Mouse (Mus musculus): ENCODE results near the gene Tfec. TPM values are rescaled to one million over a fixed set of nuclear protein-coding genes. Genes with fewer than 3 reads are reported as not detected.

Tfec gene
- total RNA-seq (2021): 1 to 10 TPM in 1 of 2 experiments, under 1 TPM in 1; 0.13 to 1.1 TPM
- long read RNA-seq, experiment 1, partial matches to known transcripts: 0 of 1 reads
- long read RNA-seq, experiment 1, other reads (novel, unspliced or antisense): 0 of 1 reads
- long read RNA-seq, experiment 2, partial matches to known transcripts: 0 of 1 reads
- long read RNA-seq, experiment 2, other reads (novel, unspliced or antisense): 1 of 1 reads

GRCm38 (mm10) chr6:16898251-16898862, at the start of gene Tfec:
Gene Tfec, minus strand, starts transcription at chr6:16898441.
- no peak for DNase-seq (ENCODE audit: low spot score in 2 of 2)

GRCm38 (mm10) chr6:16947837-16948236, 49.6 kb upstream of the Tfec start:
- no peak for DNase-seq (ENCODE audit: low spot score in 2 of 2)

- DNase-seq (ENCODE audit: low spot score in 2 of 2): no peak
These were observed 45.3 kb upstream of the Tfec start for GRCm38 (mm10) chr6:16943513-16943912.

GRCm38 (mm10) chr6:16942433-16942832, 44.2 kb upstream of the Tfec start:
- no peak for DNase-seq (ENCODE audit: low spot score in 2 of 2)

GRCm38 (mm10) chr6:16931059-16931458, 32.8 kb upstream of the Tfec start:
- DNase-seq (ENCODE audit: low spot score in 2 of 2): no peak

GRCm38 (mm10) chr6:16920111-16920656, 21.9 kb upstream of the Tfec start:
- DNase-seq (ENCODE audit: low spot score in 2 of 2): no peak

GRCm38 (mm10) chr6:16891819-16892218, 6.4 kb downstream of the Tfec start:
- DNase-seq (ENCODE audit: low spot score in 2 of 2): no peak

- no peak for DNase-seq (ENCODE audit: low spot score in 2 of 2)
These were observed 14.5 kb downstream of the Tfec start for GRCm38 (mm10) chr6:16883537-16884307.

GRCm38 (mm10) chr6:16874021-16874542, 24.2 kb downstream of the Tfec start:
- DNase-seq (ENCODE audit: low spot score in 2 of 2): no peak

- no peak for DNase-seq (ENCODE audit: low spot score in 2 of 2)
These were observed 28.2 kb downstream of the Tfec start for GRCm38 (mm10) chr6:16870067-16870466.

- DNase-seq (ENCODE audit: low spot score in 2 of 2): no peak
These were observed 29.9 kb downstream of the Tfec start for GRCm38 (mm10) chr6:16868314-16868713.

- DNase-seq (ENCODE audit: low spot score in 2 of 2): no peak
These were observed 35.3 kb downstream of the Tfec start for GRCm38 (mm10) chr6:16862753-16863508.

GRCm38 (mm10) chr6:16862050-16862449, 36.2 kb downstream of the Tfec start:
- DNase-seq (ENCODE audit: low spot score in 2 of 2): no peak

GRCm38 (mm10) chr6:16855879-16856545, 42.2 kb downstream of the Tfec start:
- DNase-seq (ENCODE audit: low spot score in 2 of 2): no peak

- DNase-seq (ENCODE audit: low spot score in 2 of 2): no peak
These were observed 43.3 kb downstream of the Tfec start for GRCm38 (mm10) chr6:16854977-16855376.

GRCm38 (mm10) chr6:16846521-16846920, 51.7 kb downstream of the Tfec start:
- no peak for DNase-seq (ENCODE audit: low spot score in 2 of 2)

- DNase-seq (ENCODE audit: low spot score in 2 of 2): no peak
These were observed 62.6 kb downstream of the Tfec start for GRCm38 (mm10) chr6:16835631-16836030.

GRCm38 (mm10) chr6:16828304-16828703, 69.9 kb downstream of the Tfec start:
- DNase-seq (ENCODE audit: low spot score in 2 of 2): no peak

GRCm38 (mm10) chr6:16821985-16822384, 76.3 kb downstream of the Tfec start:
- no peak for DNase-seq (ENCODE audit: low spot score in 2 of 2)

- DNase-seq (ENCODE audit: low spot score in 2 of 2): no peak
These were observed 91.9 kb downstream of the Tfec start for GRCm38 (mm10) chr6:16806302-16806701.
